Mouse (Mus musculus): Measurements from ENCODE around the gene Fam221a.

GRCm38 (mm10) chr6:49331369-49332059 is 36.0 kb upstream of the Fam221a start:
- TF ChIP-seq GATA1 (IDR thresholded peaks at IDR 0.05; ENCODE audit: low read length): no peak
- no peak for TF ChIP-seq TAL1 (IDR thresholded peaks at IDR 0.05; ENCODE audit: low read length)

Data from erythroblast, embryonic 14.5 days (primary cell).